Comparison of ENCODE assay signal across 8 mouse cellular contexts in genomic region chr2:151039232-151039695, GRCm38 (mm10). TPM values are rescaled to one million over a fixed set of nuclear protein-coding genes. Genes with fewer than 3 reads are reported as not detected.
DNase-seq lines count a peak whose midpoint lies in the region; ATAC-seq and TF ChIP-seq lines count a peak whose summit lies in the region.

Gene Ninl, minus strand, starts transcription at chr2:151039382.
Gene Nanp, minus strand, starts transcription at chr2:151039398.

- H3K9me3 ChIP-seq in kidney, embryonic 14.5 days (ENCODE audit: control insufficient read depth, low read length): no peaks in the 10 kb centered on the region
- no peaks in the 10 kb centered on the region for H3K9me3 ChIP-seq in limb, embryonic 15.5 days

- peaks cover 7% of the 10 kb centered on the region for H3K4me1 ChIP-seq in bone marrow macrophage, adult 2 months (ENCODE audit: control insufficient read depth, insufficient read depth, low read length)
- peaks cover 6% of the 10 kb centered on the region; the same call in 1 of the 2 replicates for H3K4me1 ChIP-seq in embryonic fibroblast, embryonic 13.5 days (ENCODE audit: control insufficient read depth, insufficient read depth, low read length)
- peaks cover 8% of the 10 kb centered on the region for H3K4me1 ChIP-seq in kidney, embryonic 14.5 days (ENCODE audit: control insufficient read depth, insufficient read depth, low read length)
- peaks cover 14% of the 10 kb centered on the region for H3K4me1 ChIP-seq in limb, embryonic 15.5 days

- no peaks in the 10 kb centered on the region for H3K36me3 ChIP-seq in kidney, embryonic 14.5 days (ENCODE audit: control insufficient read depth, insufficient read depth, low read length)
- H3K36me3 ChIP-seq in limb, embryonic 15.5 days: no peaks in the 10 kb centered on the region

- peak; percentile 97 for ATAC-seq in kidney, embryonic 14.5 days (ENCODE audit: low FRiP score, low TSS enrichment)
- peak; percentile 95 for ATAC-seq in limb, embryonic 15.5 days (ENCODE audit: insufficient number of reproducible peaks, low FRiP score, low TSS enrichment, low read depth)

- no peaks in the 10 kb centered on the region for H3K27me3 ChIP-seq in kidney, embryonic 14.5 days (ENCODE audit: control insufficient read depth, insufficient read depth, low read length)
- H3K27me3 ChIP-seq in limb, embryonic 15.5 days: no peaks in the 10 kb centered on the region

- peak within 1 kb of the TSS; percentile 97 for H3K9ac ChIP-seq in kidney, embryonic 14.5 days (ENCODE audit: low read depth, low read length)
- peak within 1 kb of the TSS; percentile 98 for H3K9ac ChIP-seq in limb, embryonic 15.5 days

- peak within 1 kb of the TSS; percentile 68 for H3K4me2 ChIP-seq in kidney, embryonic 14.5 days (replicated peaks; ENCODE audit: low read depth, low read length)
- H3K4me2 ChIP-seq in limb, embryonic 15.5 days: peak within 1 kb of the TSS; percentile 61

- H3K4me3 ChIP-seq in bone marrow macrophage, adult 2 months (ENCODE audit: insufficient read depth, low read length): peak within 1 kb of the TSS; percentile 96
- H3K4me3 ChIP-seq in embryonic fibroblast, embryonic 13.5 days (ENCODE audit: insufficient read depth, low read length): peak within 1 kb of the TSS; percentile 80
- peak within 1 kb of the TSS; percentile 87 for H3K4me3 ChIP-seq in kidney, embryonic 14.5 days (ENCODE audit: low read length)
- H3K4me3 ChIP-seq in limb, embryonic 15.5 days: peak within 1 kb of the TSS; percentile 96

- 1% methylated on average over 33 of the region's 34 CpGs for WGBS in kidney, embryonic 14.5 days
- 1% methylated on average over 34 of the region's 34 CpGs for WGBS in limb, embryonic 15.5 days

- H3K27ac ChIP-seq in bone marrow macrophage, adult 2 months (ENCODE audit: insufficient read depth, low read depth, low read length): peak within 1 kb of the TSS; percentile 39; the same call in 1 of the 2 replicates
- no peak within 1 kb of the TSS for H3K27ac ChIP-seq in embryonic fibroblast, embryonic 13.5 days (ENCODE audit: insufficient read depth, low read length)
- peak within 1 kb of the TSS; percentile 83 for H3K27ac ChIP-seq in kidney, embryonic 14.5 days (ENCODE audit: low read depth, low read length)
- peak within 1 kb of the TSS; percentile 86 for H3K27ac ChIP-seq in limb, embryonic 15.5 days

- TF ChIP-seq POLR2A in bone marrow macrophage, adult 2 months (IDR thresholded peaks at IDR 0.05; ENCODE audit: borderline replicate concordance, low read depth, low read length): no peak; the same call in 1 of the 2 replicates
- TF ChIP-seq POLR2A in embryonic fibroblast, embryonic 13.5 days (IDR thresholded peaks at IDR 0.05; ENCODE audit: low read depth, low read length): peak; percentile 97

- no peak for TF ChIP-seq CTCF in bone marrow macrophage, adult 2 months (IDR thresholded peaks at IDR 0.05; ENCODE audit: low read depth, low read length)
- no peak for TF ChIP-seq CTCF in embryonic fibroblast, embryonic 13.5 days (IDR thresholded peaks at IDR 0.05; ENCODE audit: borderline replicate concordance, insufficient read depth, low read length)

- peak; percentile 97 for DNase-seq in A20 (ENCODE audit: low read depth, low spot score)
- DNase-seq in heart, adult 9 months (ENCODE audit: low spot score in 2 of 2): peak; percentile 94 to 95
- DNase-seq in monocyte, adult 2 months (ENCODE audit: low read depth in 1 of 2, low spot score in 2 of 2): peak; percentile 61 to 76
- DNase-seq in spleen, postnatal 36 days (ENCODE audit: low spot score in 2 of 2): peak; percentile 93 to 96

RNA-seq across cellular contexts. Expression of gene Ninl, which starts in this region (rescaled TPM):
- 1.9 and 4.6 TPM in 2 replicates for polyA plus RNA-seq in bone marrow macrophage, adult 2 months (2012; ENCODE audit: insufficient read depth, insufficient read length, missing spikeins)
- polyA plus RNA-seq in embryonic fibroblast, embryonic 13.5 days (2011; ENCODE audit: insufficient read length, low read depth, missing spikeins): 7.3 and 9.2 TPM in 2 replicates
- 8.9 and 16.2 TPM in 2 replicates for polyA plus RNA-seq in kidney, embryonic 14.5 days (2014; fragmentation: Nextera tagmentation; extraction: Ambion mirVana)
- 5.7 and 6.1 TPM in 2 replicates for polyA plus RNA-seq in limb, embryonic 15.5 days (2015; fragmentation: Nextera tagmentation; extraction: Ambion mirVana)

RNA-seq across cellular contexts. Expression of gene Nanp, which starts in this region (rescaled TPM):
- 14.8 and 16.3 TPM in 2 replicates for polyA plus RNA-seq in bone marrow macrophage, adult 2 months (2012; ENCODE audit: insufficient read depth, insufficient read length, missing spikeins)
- polyA plus RNA-seq in embryonic fibroblast, embryonic 13.5 days (2011; ENCODE audit: insufficient read length, low read depth, missing spikeins): 11.3 and 15.5 TPM in 2 replicates
- polyA plus RNA-seq in kidney, embryonic 14.5 days (2014; fragmentation: Nextera tagmentation; extraction: Ambion mirVana): 51.5 and 56.2 TPM in 2 replicates
- polyA plus RNA-seq in limb, embryonic 15.5 days (2015; fragmentation: Nextera tagmentation; extraction: Ambion mirVana): 43.8 and 45.2 TPM in 2 replicates
